Mouse (Mus musculus): Measurements from ENCODE around the gene Actl6b.
"Not testable (repeated sequence)": the region's sequence is repeated elsewhere in the genome, so short reads cannot be mapped to it uniquely, and the experiment has no call there.

Gene Actl6b

DNA sequence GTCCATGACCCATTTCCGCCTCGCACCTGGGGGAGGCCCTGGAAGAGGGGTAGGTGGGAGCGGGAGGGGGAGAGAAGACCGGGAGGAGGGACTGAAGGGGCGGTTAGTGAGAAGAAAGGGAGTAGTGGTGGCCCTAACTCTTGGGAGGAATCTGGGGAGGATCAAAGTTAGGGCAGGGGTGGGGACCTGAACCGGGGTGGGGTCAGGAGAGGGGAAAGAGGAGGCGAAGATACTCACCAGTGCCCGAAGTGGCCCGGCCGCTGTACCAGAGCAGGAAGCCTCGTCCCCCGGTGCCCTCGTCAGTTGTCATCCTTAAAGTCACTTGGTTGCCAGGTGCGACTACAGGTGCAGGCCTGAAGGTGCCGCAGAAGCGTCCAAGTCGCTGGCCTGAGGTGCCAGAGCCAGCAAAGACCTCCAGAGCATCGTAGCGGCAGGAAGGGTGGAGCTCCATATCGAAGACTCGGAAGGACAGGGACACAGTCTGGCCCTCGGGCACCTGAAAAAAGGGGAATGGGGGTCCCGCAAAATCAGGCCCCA is 55.4 kb downstream of the Actl6b start:
- DNase-seq: no peak

DNA sequence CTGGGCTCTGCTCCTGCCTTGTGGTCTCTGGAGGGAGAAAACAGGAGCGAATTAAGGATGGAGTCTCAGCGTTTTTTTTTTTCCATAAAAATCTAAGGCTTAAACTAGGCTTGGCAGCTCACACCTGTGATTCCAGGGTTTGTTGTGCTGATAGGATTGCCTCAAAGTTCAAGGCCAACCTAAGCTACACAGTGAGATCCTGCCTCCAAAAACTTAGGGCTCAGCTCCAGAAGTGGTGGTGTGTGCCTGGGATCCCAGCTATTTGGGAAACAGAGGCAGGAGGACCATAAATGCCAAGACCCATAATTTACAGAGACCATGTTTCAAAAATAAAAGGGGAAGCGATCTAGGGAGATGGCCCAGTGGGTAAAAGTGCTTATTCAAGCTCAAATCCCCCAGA is 56.0 kb downstream of the Actl6b start:
- DNase-seq: no peak

GRCm38 (mm10) chr5:137610056-137610455 is 56.7 kb downstream of the Actl6b start:
- DNase-seq: no peak

DNA sequence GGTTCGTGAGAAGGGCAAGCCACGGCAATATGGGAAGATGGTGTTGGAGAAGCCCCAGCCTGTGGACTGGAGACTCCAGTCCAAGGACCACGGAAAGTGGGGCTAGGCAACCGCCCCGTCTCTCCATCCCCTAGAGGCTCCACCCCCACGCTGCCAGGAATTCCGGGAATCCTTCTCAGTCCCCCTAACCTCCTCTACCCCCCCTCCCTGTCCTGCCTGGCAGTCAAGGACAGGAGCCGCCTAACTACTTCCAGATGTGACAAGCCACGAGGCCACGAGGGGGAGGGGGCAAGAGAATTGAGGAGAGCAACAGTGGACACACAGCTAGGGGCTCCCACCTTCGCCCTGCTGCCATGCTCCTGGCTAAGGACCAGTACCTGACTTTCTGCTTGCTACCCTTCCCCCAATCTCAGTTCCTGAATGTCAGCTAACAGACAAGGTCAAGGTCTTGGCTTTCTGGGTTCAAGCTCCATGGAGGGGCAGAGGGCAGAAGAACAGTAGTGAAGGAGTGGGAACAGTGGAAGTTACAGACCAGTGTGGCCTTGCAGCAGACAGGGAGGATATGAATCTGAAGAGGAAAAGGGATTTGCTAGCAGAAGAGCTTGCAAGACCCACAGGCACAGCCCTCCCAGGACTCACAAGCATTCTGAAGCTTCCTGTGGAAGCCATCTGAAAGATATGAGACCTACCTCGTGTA is 57.4 kb downstream of the Actl6b start:
- DNase-seq: peak; percentile 88

DNA sequence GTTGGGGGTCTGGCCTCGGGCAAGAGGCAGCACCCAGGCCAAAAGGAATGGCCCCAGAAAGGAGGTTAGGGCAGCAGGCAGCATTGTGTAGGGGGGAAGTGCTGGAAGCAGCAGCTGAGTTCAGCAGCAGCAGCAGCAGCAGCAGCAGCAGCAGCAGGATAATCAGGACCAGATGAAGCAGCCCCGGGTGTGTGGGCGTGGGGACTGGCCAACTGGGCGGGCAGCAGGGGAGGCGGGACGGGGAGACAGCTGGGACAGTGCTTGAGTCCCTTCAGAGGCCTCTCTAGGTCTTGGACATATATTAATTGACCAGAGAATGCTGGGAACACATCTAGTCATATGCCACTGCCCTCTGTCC is 57.9 kb downstream of the Actl6b start:
- peak; percentile 70 for DNase-seq

DNA sequence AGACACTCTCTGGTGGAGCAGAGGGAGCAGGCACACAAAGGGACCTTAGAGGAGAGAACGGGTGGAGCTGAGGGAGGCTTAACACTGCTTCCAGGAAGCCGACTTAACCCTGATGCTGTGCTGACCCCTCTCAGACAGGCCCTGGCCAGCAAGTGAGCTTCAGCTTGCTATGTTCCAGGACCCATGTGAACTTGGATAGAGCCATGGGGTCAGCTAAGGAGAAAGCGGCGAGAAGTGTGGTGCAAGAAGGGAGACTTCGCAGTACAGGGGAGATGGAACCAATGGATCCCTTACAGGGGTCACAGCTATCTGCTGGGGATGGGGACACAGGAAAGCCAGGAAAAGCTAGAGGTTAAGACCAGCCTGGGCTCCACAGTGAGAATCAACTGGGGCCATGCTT is 59.8 kb downstream of the Actl6b start:
- DNase-seq: no peak

GRCm38 (mm10) chr5:137613550-137613949 is 60.2 kb downstream of the Actl6b start, which contains the start of gene Pcolce:
Gene Pcolce (minus strand): TSS chr5:137613784.
- no peak for DNase-seq

GRCm38 (mm10) chr5:137614921-137615320 is 61.6 kb downstream of the Actl6b start:
- not testable (repeated sequence) for DNase-seq

DNA sequence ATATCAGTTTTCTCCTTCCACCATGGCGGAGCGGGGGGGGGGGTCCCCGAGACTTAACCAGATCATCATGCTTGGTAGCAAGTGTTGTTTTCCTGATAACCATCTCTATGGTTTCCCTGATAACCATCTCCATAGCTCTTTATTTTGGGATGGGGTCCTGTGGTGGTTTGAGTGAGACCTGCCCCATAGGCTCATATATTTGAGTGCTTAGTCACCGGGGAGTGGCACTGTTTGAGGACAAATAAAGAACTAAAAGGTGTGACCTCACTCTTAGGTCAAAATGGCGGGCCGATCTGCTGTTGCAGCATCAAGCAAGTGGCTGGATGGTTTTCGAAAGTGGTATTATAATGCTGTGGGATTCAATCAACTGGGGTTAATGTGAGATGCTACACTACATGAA is 62.0 kb downstream of the Actl6b start:
- DNase-seq: no peak
